Mouse (Mus musculus) heart, postnatal 0 days (tissue): ENCODE results near the gene Wdr19. TPM values are rescaled to one million over a fixed set of nuclear protein-coding genes. Genes with fewer than 3 reads are reported as not detected.

Experiments used
- ATAC-seq: fragments of 200-750 bp; cut with Nextera tagmentation; 2 replicates; pipeline ENCODE4 v1.8.0; 2017; ENCODE audit warnings: low read depth, moderate number of reproducible peaks, moderate library complexity; ENCODE audit not compliant: insufficient read depth
- DNase-seq: peaks from one replicate; pipeline ENCODE4 v3.0.0-alpha.2; 2016; ENCODE audit warnings: low spot score
- H3K27ac ChIP-seq: fragments of 300-500 bp; sonication (generic); 2 replicates; pipeline ENCODE4 v1.5.1; 2014; ENCODE audit warnings: low read depth, mild to moderate bottlenecking
- H3K27me3 ChIP-seq: fragments of 300-500 bp; sonication (generic); 2 replicates; pipeline ENCODE4 v1.6.1; 2014; ENCODE audit warnings: low read length, mixed read lengths; ENCODE audit not compliant: control insufficient read depth, insufficient read depth
- H3K36me3 ChIP-seq: fragments of 300-500 bp; sonication (generic); replicated peaks from 2 replicates; pipeline ENCODE4 v1.6.1; 2014; ENCODE audit warnings: low read length, mixed read lengths; ENCODE audit not compliant: control insufficient read depth, insufficient read depth
- H3K4me1 ChIP-seq: fragments of 300-500 bp; sonication (generic); 2 replicates; pipeline ENCODE4 v1.6.1; 2014; ENCODE audit warnings: antibody characterized with exemption; ENCODE audit not compliant: control insufficient read depth, insufficient read depth
- H3K4me2 ChIP-seq: fragments of 300-500 bp; sonication (generic); 2 replicates; pipeline ENCODE4 v1.6.1; 2014; ENCODE audit warnings: low read depth, mild to moderate bottlenecking, low read length, moderate library complexity
- H3K4me3 ChIP-seq: fragments of 300-500 bp; sonication (generic); 2 replicates; pipeline ENCODE4 v1.5.1; 2014; ENCODE audit warnings: low read depth, low read length
- H3K9ac ChIP-seq: fragments of 300-500 bp; sonication (generic); replicated peaks from 2 replicates; pipeline ENCODE4 v1.6.1; 2014; ENCODE audit warnings: low read depth, low read length, mixed read lengths
- H3K9me3 ChIP-seq: fragments of 300-500 bp; sonication (generic); replicated peaks from 2 replicates; pipeline ENCODE4 v1.6.1; 2016; ENCODE audit warnings: low read length; ENCODE audit not compliant: control insufficient read depth
- CTCF ChIP-seq: IDR thresholded peaks from 2 replicates; pipeline ENCODE4 v1.5.1; 2016; ENCODE audit warnings: antibody characterized with exemption, control low read depth, low read depth
- EP300 ChIP-seq: IDR thresholded peaks from 2 replicates; pipeline ENCODE4 v1.6.1; 2016; ENCODE audit warnings: antibody characterized with exemption, low read depth
- WGBS: fragments of 180-500 bp; shearing (Covaris S2); extraction: QIAGEN DNeasy Blood & Tissue Kit; methylation state at CpG from one replicate; pipeline ENCODE4 v1.1.7; 2014; 5-methylcytosine and 5-hydroxymethylcytosine counted together
- polyA plus RNA-seq: library from polyadenylated mRNA; unstranded; fragments of >200 nt; fragmentation: Nextera tagmentation; extraction: Ambion mirVana; gene quantifications from 2 replicates; pipeline ENCODE4 v1.2.1, GENCODE M21; 2015
- total RNA-seq: library from RNA; depleted of rRNA; stranded (reverse); fragments of >200 nt; gene quantifications from 2 replicates; pipeline ENCODE4 v1.2.3, GENCODE M21; 2014; ENCODE audit warnings: low replicate concordance; rRNA removed

Gene Wdr19
- total and polyA plus RNA-seq, 2 experiments from 2014 or later: 2.3 to 3.9 TPM

- no peak overlapping the region for H3K4me2 ChIP-seq
- no peaks in the 10 kb centered on the region for H3K4me1 ChIP-seq
- peaks cover 59% of the 10 kb centered on the region for H3K36me3 ChIP-seq
- TF ChIP-seq CTCF (no peak), EP300 (no peak)
- H3K9me3 ChIP-seq: no peaks in the 10 kb centered on the region
- H3K27ac ChIP-seq: no peak overlapping the region
- no peak overlapping the region for H3K9ac ChIP-seq
- H3K4me3 ChIP-seq: no peak overlapping the region
- 93% methylated on average over 7 of the region's 7 CpGs for WGBS
- DNase-seq: no peak
- no peak for ATAC-seq
- no peaks in the 10 kb centered on the region for H3K27me3 ChIP-seq
Measured at GRCm38 (mm10) chr5:65308208-65308607, 108.7 kb downstream of the Wdr19 start.

- H3K4me2 ChIP-seq: no peak overlapping the region
- no peak overlapping the region for H3K4me3 ChIP-seq
- H3K4me1 ChIP-seq: no peaks in the 10 kb centered on the region
- TF ChIP-seq EP300 (no peak), CTCF (no peak)
- DNase-seq (no peak), ATAC-seq (no peak)
- no peaks in the 10 kb centered on the region for H3K9me3 ChIP-seq
- H3K27ac ChIP-seq: no peak overlapping the region
- WGBS: 89% methylated on average over 3 of the region's 3 CpGs
- H3K36me3 ChIP-seq: peaks cover 62% of the 10 kb centered on the region
- H3K27me3 ChIP-seq: no peaks in the 10 kb centered on the region
- no peak overlapping the region for H3K9ac ChIP-seq
Measured at GRCm38 (mm10) chr5:65308866-65309265, 109.4 kb downstream of the Wdr19 start.

Other genes starting within 250 kb of the Wdr19 start
- 0.11 and 0.15 TPM in 2 replicates for gene Tlr6, start 239.6 kb upstream of the Wdr19 start, total RNA-seq
- gene Tlr6, start 239.6 kb upstream of the Wdr19 start, polyA plus RNA-seq: 0.30 and 0.41 TPM in 2 replicates
- gene Fam114a1, start 229.6 kb upstream of the Wdr19 start, total RNA-seq: 22.7 and 45.2 TPM in 2 replicates
- 22.7 and 23.5 TPM in 2 replicates for gene Fam114a1, start 229.6 kb upstream of the Wdr19 start, polyA plus RNA-seq
- not detected in 2 replicates for gene Tmem156, start 107.6 kb upstream of the Wdr19 start, total RNA-seq
- gene Tmem156, start 107.6 kb upstream of the Wdr19 start, polyA plus RNA-seq: 0.16 and 0.19 TPM in 2 replicates
- 7.9 and 10.0 TPM in 2 replicates for gene Klhl5, start 92.2 kb upstream of the Wdr19 start, total RNA-seq
- 9.7 and 10.1 TPM in 2 replicates for gene Klhl5, start 92.2 kb upstream of the Wdr19 start, polyA plus RNA-seq
- 13.3 and 34.9 TPM in 2 replicates for gene Rfc1, start 136.0 kb downstream of the Wdr19 start, total RNA-seq
- 36.7 and 39.4 TPM in 2 replicates for gene Rfc1, start 136.0 kb downstream of the Wdr19 start, polyA plus RNA-seq
- not detected in 2 replicates for gene Klb, start 148.6 kb downstream of the Wdr19 start, total RNA-seq
- gene Klb, start 148.6 kb downstream of the Wdr19 start, polyA plus RNA-seq: 0.05 TPM in 1 of 2 replicates, not detected in the other
- gene Rpl9, start 191.7 kb downstream of the Wdr19 start, total RNA-seq: 1,074 and 1,362 TPM in 2 replicates
- 506 and 542 TPM in 2 replicates for gene Rpl9, start 191.7 kb downstream of the Wdr19 start, polyA plus RNA-seq
- gene Lias, start 191.8 kb downstream of the Wdr19 start, total RNA-seq: 26.2 and 36.8 TPM in 2 replicates
- 71.5 and 75.2 TPM in 2 replicates for gene Lias, start 191.8 kb downstream of the Wdr19 start, polyA plus RNA-seq
- gene Ugdh, start 236.3 kb downstream of the Wdr19 start, total RNA-seq: 16.3 and 21.0 TPM in 2 replicates
- 24.6 and 27.1 TPM in 2 replicates for gene Ugdh, start 236.3 kb downstream of the Wdr19 start, polyA plus RNA-seq